Mouse (Mus musculus) kidney, postnatal 36 days (tissue): ENCODE results near the gene Cubn.

Experiments used
- DNase-seq, 2 experiments: peaks; one replicate each; pipeline ENCODE4 v3.0.0; 2021 to 2022; ENCODE audit warnings: mixed read lengths in 2 of 2

The Cubn gene

GRCm38 (mm10) chr2:13342325-13342926, 149.2 kb downstream of the Cubn start:
- DNase-seq = peak in 1 of 2 experiments; percentile 4

- no peak for DNase-seq
Measured at GRCm38 (mm10) chr2:13335446-13335845, 156.2 kb downstream of the Cubn start.

DNA sequence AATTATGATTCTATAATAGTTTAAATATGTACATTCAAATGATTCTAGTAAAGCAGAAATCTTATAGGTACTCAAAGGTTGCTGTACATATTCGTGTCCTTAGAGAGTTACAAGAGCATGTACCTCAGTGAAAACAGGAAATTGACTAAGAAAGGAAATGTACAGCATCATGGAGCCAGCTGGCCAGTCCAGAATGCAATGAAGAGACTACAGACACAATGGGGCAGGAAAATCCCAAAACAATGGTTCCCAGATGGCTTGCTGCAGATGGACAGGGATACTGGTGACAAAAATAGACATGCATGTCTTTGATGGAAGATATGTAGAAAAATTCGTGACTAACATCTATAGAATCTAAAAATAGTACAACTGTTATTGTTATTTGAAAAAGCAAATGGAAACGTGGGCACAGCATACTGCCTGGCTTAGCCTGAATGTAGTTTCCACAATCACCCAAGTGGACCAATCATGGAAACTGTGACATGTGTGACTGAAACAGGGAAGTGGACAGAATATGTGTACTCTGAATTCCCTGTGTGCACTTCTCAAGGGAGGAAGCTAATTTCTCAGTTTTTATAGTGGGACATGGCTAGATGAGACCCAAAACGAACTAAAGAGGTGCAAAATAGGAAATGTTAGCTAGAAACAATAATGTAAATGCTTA, 161.7 kb downstream of the Cubn start:
- no peak for DNase-seq

- DNase-seq = no peak
Measured at GRCm38 (mm10) chr2:13303376-13303775, 188.2 kb downstream of the Cubn start.

- peak in 1 of 2 experiments; percentile 18 for DNase-seq
Measured at GRCm38 (mm10) chr2:13299031-13299430, 192.6 kb downstream of the Cubn start.

DNA sequence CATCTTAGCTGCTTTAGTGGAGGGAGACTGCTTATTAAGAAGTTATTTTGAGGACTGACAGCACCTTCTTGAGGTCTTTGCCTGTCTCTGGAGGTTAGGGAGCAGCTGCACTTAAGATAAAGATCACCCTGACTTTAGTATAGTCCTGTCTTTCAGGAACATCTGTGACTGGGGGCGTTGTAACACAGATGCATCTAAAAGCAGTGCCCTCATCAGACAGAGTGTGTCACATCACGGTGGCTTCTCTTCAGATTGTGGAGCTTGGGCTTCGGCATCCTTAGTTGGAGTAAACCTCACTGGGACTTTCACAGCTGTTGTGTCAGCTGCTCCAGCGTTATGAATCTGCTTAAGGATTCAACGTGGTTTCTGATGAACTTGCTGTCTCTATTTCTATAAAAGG, 193.9 kb downstream of the Cubn start:
- DNase-seq = no peak

- DNase-seq = peak in 1 of 2 experiments; percentile 36
Measured at GRCm38 (mm10) chr2:13290661-13291060, 201.0 kb downstream of the Cubn start.

DNA sequence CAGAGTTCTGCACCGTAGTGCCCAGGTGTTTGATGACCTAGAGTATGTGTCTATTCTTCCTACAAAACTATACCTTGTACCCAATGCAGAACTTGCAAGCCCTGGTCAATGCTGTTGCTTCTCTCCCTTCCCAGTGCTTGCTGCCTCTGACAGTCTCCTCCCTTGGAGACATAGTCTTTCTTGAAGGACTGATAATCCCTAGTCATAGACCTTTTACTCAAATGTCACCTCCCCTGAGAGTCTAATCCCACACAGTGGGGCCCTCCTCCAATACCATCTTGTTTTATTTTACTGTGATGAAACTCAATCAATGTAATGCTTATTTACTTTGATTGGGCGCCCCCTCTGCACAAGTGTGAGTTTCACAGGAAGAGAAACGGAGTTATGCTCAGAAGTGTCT, 201.5 kb downstream of the Cubn start:
- DNase-seq = no peak

GRCm38 (mm10) chr2:13278114-13278862, 213.3 kb downstream of the Cubn start:
- no peak for DNase-seq

DNA sequence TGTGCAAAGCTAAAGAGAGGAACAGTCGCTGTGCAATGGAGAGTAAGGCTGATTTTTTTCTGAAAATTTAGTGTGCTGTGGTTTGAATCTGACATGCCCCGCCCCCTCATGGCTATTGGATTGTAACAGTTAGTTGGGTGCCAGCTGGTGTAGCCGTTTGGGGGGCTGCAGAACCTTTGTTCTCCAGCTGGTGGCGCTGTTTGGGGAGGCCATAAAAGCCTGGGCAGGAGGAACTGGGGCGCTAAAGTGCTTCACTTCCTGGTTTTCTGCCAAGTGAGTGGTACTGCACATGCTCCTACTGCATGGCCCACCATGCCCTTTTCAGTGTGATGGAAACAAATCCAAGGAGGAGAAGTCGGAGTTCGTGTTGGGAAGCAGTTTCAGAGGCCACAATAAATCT, 215.7 kb downstream of the Cubn start:
- DNase-seq = peak in 1 of 2 experiments; percentile 43

DNA sequence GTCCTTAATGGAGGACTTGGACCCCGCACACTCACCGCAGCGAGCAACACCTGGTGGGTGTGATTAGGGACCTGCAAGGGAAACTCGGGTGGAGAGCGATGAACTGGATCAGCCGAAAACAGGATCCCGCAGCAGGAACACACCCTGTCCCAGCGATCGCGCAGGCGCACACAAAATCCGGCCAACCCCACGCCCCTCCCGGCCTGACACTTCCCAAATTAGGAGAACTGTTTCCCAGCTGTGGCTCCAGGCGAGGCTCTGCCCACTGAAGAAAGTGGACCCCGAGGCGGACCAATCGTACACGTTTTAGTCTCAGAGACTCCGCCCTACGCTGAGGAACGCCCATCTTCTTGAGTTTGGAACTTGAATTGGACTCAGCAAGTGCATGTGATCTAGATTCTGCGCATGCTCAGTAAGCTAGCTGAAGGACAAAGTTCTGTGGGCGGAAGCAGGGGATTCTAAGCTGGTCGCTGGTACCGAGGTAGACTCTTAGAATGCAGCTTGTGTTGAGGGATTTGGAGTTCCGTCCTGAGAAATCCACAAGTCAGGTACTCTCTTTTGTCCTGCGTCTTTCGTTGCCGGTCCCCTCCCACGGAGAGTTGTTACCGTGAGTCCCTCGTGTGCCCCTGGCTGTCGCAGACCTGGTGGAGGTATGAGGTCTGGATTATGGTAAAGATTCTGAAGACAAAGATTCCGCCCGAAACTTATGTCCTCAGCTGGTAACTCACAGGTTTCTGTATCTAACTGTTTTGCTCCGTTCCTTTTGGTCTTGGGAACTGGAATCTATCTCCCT, 220.3 kb downstream of the Cubn start, which contains the start of gene Rsu1:
TSS of gene Rsu1 (minus strand) at position 251 of the 793 bp plus-strand sequence.
- peak; percentile 96 to 99 for DNase-seq

DNA sequence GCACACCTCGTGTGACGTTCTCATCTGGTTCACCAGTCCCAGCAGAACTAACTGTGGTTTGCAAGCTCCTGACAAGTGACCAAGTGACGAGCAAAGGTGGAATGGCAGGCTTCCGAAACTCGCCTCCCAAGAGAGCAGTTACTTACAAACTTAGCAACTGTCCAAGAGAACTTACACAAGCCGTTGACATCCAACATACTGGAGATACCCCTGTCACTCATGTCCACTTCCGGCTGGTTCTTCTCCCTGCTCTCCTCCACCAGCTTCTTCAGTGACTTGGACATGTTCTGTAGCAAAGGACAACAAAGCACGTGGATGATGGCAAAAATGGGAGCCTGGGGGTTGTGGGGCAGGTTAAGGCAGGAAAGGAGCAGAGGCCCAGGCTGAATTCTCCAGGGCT, 220.9 kb downstream of the Cubn start:
- DNase-seq = peak in 1 of 2 experiments; percentile 10

- DNase-seq = no peak
Measured at GRCm38 (mm10) chr2:13268681-13269293, 222.8 kb downstream of the Cubn start.

DNA sequence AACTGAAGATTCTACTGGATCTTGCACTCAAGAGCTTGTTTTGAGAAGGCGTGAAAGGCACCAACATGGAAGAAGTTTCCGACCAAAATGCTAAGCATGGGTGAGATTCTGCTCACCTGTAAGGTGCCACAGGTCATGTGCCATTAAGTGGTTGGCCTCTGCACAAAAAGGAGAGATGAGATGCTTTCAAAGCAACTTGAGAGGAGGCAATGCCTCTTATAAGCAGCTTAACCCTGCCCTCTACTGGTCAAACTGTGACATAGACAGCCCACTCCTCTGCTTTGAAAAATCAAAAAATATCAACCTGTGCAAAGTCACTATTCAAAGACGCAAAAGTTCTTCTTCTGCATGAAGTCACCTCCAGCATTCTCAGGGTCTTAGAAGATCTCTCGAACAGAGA, 226.7 kb downstream of the Cubn start:
- DNase-seq = no peak

- no peak for DNase-seq
Measured at GRCm38 (mm10) chr2:13263150-13263549, 228.5 kb downstream of the Cubn start.

- DNase-seq = no peak
Measured at GRCm38 (mm10) chr2:13258606-13259005, 233.0 kb downstream of the Cubn start.

DNA sequence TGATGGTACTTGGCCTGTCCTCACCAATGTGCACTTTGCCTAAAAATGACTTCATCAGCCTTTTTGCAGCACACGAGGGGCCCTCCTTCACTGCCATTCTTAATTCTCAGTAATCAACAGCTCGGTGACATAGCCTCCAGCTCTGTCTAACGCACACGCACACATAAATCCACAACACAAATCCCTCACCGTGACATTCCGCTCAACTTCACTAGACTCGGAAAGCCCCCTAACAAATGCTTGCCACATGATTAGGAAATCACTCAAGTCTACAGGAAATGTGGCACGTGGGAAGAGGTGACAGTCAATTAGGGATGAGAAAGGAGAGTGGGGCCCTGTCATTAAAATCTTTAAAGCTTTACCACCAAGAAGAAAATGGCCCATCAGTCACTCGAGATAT, 250.9 kb downstream of the Cubn start:
- DNase-seq = no peak

- DNase-seq = peak; percentile 41 to 54
Measured at GRCm38 (mm10) chr2:13237140-13237901, 254.3 kb downstream of the Cubn start.

DNA sequence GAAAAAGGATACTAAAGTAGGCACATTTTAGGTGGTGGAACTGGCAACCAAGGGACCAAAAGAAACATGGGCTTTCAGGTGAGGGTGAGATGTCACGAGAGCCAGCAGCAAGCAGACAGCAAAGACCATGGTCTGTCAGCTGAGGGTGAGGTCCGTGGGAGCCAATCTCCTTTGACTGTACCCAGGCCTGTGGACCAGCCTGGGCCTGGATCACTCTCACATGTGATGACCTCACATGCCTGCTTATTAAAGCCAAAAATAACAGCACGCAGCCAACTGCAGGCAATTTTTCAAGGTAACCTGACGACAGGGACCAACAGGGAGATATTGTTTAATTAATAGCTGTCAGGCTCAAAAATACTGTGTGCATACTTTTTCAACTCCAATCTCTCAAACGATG, 255.9 kb downstream of the Cubn start:
- peak in 1 of 2 experiments; percentile 4 for DNase-seq

- DNase-seq = no peak
Measured at GRCm38 (mm10) chr2:13234796-13235195, 256.8 kb downstream of the Cubn start.

DNA sequence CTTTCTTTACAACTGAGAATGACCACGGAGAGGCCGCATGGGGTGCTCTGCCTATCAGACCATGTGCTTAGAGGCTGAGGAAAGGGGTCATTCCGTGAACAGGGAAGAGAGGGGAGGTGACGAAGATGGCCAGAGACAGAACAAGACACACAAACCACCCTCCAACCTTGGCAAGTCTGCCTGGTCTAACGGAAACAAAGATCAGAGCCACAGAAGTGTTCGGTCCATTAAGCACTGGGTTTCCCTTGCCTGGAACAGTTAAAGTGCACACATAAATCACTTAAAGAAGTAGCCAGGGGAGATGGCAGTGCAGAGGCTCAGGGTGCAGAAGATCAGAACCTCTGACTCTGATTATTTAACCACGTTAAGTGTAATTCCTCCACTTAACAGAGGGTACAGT, 257.7 kb downstream of the Cubn start:
- DNase-seq = peak; percentile 12 to 24
